Mouse (Mus musculus) liver, adult 2 months (tissue): ENCODE results near the gene Gm7138.

Source experiments
- CTCF ChIP-seq: fragments of 200-500 bp; IDR thresholded peaks from 2 replicates; pipeline ENCODE4 v1.5.1; 2011; ENCODE audit warnings: low read depth, low read length, control low read depth
- POLR2A ChIP-seq: fragments of 200-500 bp; IDR thresholded peaks from 2 replicates; pipeline ENCODE4 v1.6.1; 2011; ENCODE audit warnings: low read length, control low read depth; ENCODE audit not compliant: insufficient read depth; ENCODE audit errors: extremely low read depth

DNA sequence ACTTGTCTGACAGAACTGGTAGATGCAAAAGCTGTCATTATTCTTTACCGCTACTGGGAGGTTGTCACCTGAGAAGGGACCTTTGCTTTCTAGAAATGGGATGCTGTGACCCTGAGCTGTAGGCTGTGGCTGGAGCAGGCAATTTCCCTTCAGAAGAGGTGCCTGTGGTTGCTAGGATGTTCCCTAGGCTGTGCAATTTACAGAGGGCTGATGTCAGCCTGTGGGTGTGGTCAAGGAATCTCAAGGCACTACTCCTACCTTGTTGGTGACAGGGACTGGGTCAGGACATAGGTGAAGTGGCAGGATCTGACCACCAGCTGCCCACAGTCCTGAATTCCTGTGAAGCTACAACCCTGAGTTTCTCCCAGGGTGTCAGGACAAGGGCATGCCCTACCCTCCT is 7.0 kb downstream of the Gm7138 start:
- TF ChIP-seq POLR2A (no peak), CTCF (no peak)
